Mouse (Mus musculus) erythroblast, embryonic 14.5 days (primary cell): ENCODE results near the gene BC005624.

Source experiments
- GATA1 ChIP-seq: IDR thresholded peaks from 2 replicates; pipeline ENCODE4 v1.6.1; 2012; ENCODE audit warnings: low read length, inconsistent platforms, mixed read lengths
- TAL1 ChIP-seq: IDR thresholded peaks from 3 replicates; pipeline ENCODE4 v1.6.1; 2012; ENCODE audit warnings: low read length, inconsistent platforms, mixed read lengths

DNA sequence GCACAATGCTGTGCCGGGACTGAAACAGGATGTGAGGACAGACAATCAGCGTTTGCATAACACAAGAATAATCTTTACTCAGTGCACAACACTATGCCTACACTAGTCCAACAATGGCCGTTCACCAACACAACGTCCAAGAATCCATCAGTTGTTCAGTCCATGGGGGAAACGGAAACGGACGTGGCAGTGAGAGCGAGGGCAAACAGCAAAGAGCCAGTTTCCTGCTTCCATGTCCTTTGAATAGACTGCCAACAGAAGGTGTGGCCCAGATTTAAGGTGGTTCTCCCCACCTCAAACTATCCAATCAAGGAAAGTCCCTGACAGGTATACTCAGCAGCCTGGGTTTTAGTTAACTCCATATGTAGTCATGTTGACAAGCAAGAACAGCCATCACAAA, 44.3 kb downstream of the BC005624 start:
- TF ChIP-seq GATA1 (no peak), TAL1 (no peak)
